Mouse (Mus musculus) lung, postnatal 0 days (tissue): ENCODE measurements around the gene Nme1.

Source experiments
- CTCF ChIP-seq: IDR thresholded peaks from 2 replicates; pipeline ENCODE4 v1.5.1; 2016; ENCODE audit warnings: antibody characterized with exemption, mild to moderate bottlenecking
- EP300 ChIP-seq: IDR thresholded peaks from 2 replicates; pipeline ENCODE4 v1.6.1; 2016; ENCODE audit warnings: antibody characterized with exemption, mild to moderate bottlenecking, control low read depth

DNA sequence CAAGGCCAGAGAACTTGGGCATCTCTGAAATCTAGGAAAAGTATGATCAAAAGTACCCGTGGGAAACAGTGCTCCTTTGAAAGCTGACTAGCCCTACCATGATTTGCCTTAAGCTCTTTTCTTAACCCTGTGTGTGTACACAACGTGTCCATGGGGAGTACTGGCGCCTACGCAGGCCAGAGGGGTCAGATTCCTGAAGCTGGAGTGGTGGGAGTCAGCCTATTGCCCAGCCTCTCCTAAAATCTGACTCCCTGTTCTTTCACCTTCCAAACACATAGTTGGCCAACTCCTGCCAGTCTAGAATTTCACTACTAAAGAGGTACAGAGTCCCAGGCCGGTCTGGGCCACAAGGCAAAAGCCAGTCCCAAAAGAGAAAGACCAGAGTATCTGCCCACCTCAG, 15.9 kb downstream of the Nme1 start:
- TF ChIP-seq CTCF (no peak), EP300 (no peak)
